Comparison of ENCODE assay signal across 24 mouse cellular contexts in genomic region chr2:27639631-27640334, GRCm38 (mm10). TPM values are rescaled to one million over a fixed set of nuclear protein-coding genes. Genes with fewer than 3 reads are reported as not detected.
A peak's percentile ranks its signal among the peaks of the same experiment; 100 is the strongest.
DNase-seq lines count a peak whose midpoint lies in the region; ATAC-seq lines count a peak whose summit lies in the region.
"Had no signal": no experiment of that assay in that cellular context is flagged by ENCODE, and none has a peak within 500 bp of the region (broad histone marks: within the 10 kb centered on the region; RNA-seq: fewer than 3 reads in every experiment).

No protein-coding gene starts in this region.

- peak; percentile 37; the same call in 1 of the 2 replicates for ATAC-seq in liver, embryonic 16.5 days (ENCODE audit: low read depth)
- ATAC-seq in liver, embryonic 11.5 days (replicated peaks; ENCODE audit: low FRiP score): no peak
- ATAC-seq: forebrain, embryonic 14.5 days; inflammation-experienced regulatory T-cells, adult 6 months; Patski had no signal

- no peaks in the 10 kb centered on the region for H3K36me3 ChIP-seq in liver, embryonic 16.5 days (ENCODE audit: control insufficient read depth, insufficient read depth)
- H3K36me3 ChIP-seq in liver, embryonic 11.5 days (ENCODE audit: control insufficient read depth, insufficient read depth, low read length): no peaks in the 10 kb centered on the region
- H3K36me3 ChIP-seq: embryonic facial prominence, embryonic 10.5 days; heart, embryonic 12.5 days; hindbrain, embryonic 13.5 days; limb, embryonic 15.5 days; lung, embryonic 15.5 days; midbrain, embryonic 12.5 days; neural tube, embryonic 12.5 days had no signal

- no peak overlapping the region for H3K4me3 ChIP-seq in liver, embryonic 16.5 days (ENCODE audit: low read depth, low read length)
- no peak overlapping the region for H3K4me3 ChIP-seq in liver, embryonic 11.5 days (ENCODE audit: low read depth, low read length)
- H3K4me3 ChIP-seq: embryonic facial prominence, embryonic 10.5 days; heart, embryonic 12.5 days; hindbrain, embryonic 13.5 days; limb, embryonic 15.5 days; lung, embryonic 15.5 days; midbrain, embryonic 12.5 days; neural tube, embryonic 12.5 days had no signal

- peak; percentile 12 for DNase-seq in layer of hippocampus, adult 11-12 months (ENCODE audit: low spot score)
- no peak for DNase-seq in layer of hippocampus, postnatal 25 days (ENCODE audit: extremely low spot score in 1 of 2, low spot score in 1 of 2)
- DNase-seq in liver, embryonic 11.5 days (ENCODE audit: low spot score): no peak
- DNase-seq in fibroblast of lung, adult 2 months (ENCODE audit: low read depth): peak; percentile 21
- DNase-seq in right cerebral cortex, postnatal 14 days: peak; percentile 19
- DNase-seq in adrenal gland, adult 18-20 months (ENCODE audit: low spot score in 2 of 2): no peak
- DNase-seq in kidney, postnatal 25 days: no peak
- DNase-seq: adrenal gland, postnatal 14 days; cerebellum, adult 11 months; kidney, adult 8-10 months; kidney, postnatal 36 days; thymus, adult 2 months had no signal

- no peak overlapping the region for H3K27ac ChIP-seq in liver, embryonic 16.5 days (ENCODE audit: low read length)
- no peak overlapping the region for H3K27ac ChIP-seq in liver, embryonic 11.5 days (ENCODE audit: low read depth, low read length)
- H3K27ac ChIP-seq: embryonic facial prominence, embryonic 10.5 days; lung, embryonic 15.5 days; macrophage; neural tube, embryonic 12.5 days had no signal

- H3K4me2 ChIP-seq in liver, embryonic 16.5 days (ENCODE audit: low read depth, low read length): no peak overlapping the region
- no peak overlapping the region for H3K4me2 ChIP-seq in liver, embryonic 11.5 days
- H3K4me2 ChIP-seq: heart, embryonic 12.5 days; hindbrain, embryonic 13.5 days; limb, embryonic 15.5 days; lung, embryonic 15.5 days; midbrain, embryonic 12.5 days; neural tube, embryonic 12.5 days had no signal

- no peaks in the 10 kb centered on the region for H3K4me1 ChIP-seq in liver, embryonic 16.5 days (ENCODE audit: control insufficient read depth, low read depth, low read length)
- no peaks in the 10 kb centered on the region; the same call in 1 of the 2 replicates for H3K4me1 ChIP-seq in liver, embryonic 11.5 days (replicated peaks; ENCODE audit: control insufficient read depth, insufficient read depth, low read length)

- no peaks in the 10 kb centered on the region for H3K27me3 ChIP-seq in liver, embryonic 16.5 days (ENCODE audit: control insufficient read depth, insufficient read depth, low read depth, low read length)
- no peaks in the 10 kb centered on the region for H3K27me3 ChIP-seq in liver, embryonic 11.5 days (replicated peaks; ENCODE audit: control insufficient read depth, insufficient read depth, low read length)
- H3K27me3 ChIP-seq: limb, embryonic 15.5 days; lung, embryonic 15.5 days; neural tube, embryonic 12.5 days; Patski had no signal

- no peak overlapping the region for H3K9ac ChIP-seq in liver, embryonic 16.5 days (ENCODE audit: low read depth, low read length)
- H3K9ac ChIP-seq in liver, embryonic 11.5 days (ENCODE audit: low read depth, low read length): no peak overlapping the region
- H3K9ac ChIP-seq: heart, embryonic 12.5 days; lung, embryonic 15.5 days; midbrain, embryonic 12.5 days; neural tube, embryonic 12.5 days had no signal

- 73% methylated on average over 5 of the region's 5 CpGs for WGBS in liver, embryonic 16.5 days (ENCODE audit: insufficient replicate concordance)
- WGBS in liver, embryonic 11.5 days: 80% methylated on average over 5 of the region's 5 CpGs

- no peaks in the 10 kb centered on the region for H3K9me3 ChIP-seq in liver, embryonic 16.5 days (replicated peaks; ENCODE audit: control insufficient read depth, low read length)
- H3K9me3 ChIP-seq in liver, embryonic 11.5 days (ENCODE audit: control insufficient read depth, low read length): no peaks in the 10 kb centered on the region
- H3K9me3 ChIP-seq: embryonic facial prominence, embryonic 10.5 days; heart, embryonic 12.5 days; hindbrain, embryonic 13.5 days; limb, embryonic 15.5 days; lung, embryonic 15.5 days; midbrain, embryonic 12.5 days; neural tube, embryonic 12.5 days had no signal

RNA-seq across cellular contexts. Expression of gene Rxra, which starts 36.5 kb away (rescaled TPM):
- 10 to 100 TPM; 22.2 to 29.1 TPM for total RNA-seq in layer of hippocampus, postnatal 25 days (2021)
- 4.9 and 5.5 TPM in 2 replicates for polyA plus RNA-seq in liver, embryonic 16.5 days (2015; fragmentation: Nextera tagmentation; extraction: Ambion mirVana)
- 5.2 and 5.5 TPM in 2 replicates for polyA plus RNA-seq in liver, embryonic 11.5 days (2014; fragmentation: Nextera tagmentation; extraction: Ambion mirVana)
- total RNA-seq in adrenal gland, adult 18-20 months (2021): 10 to 100 TPM; 52.1 to 52.6 TPM

Comparison
In these comparisons a context has a peak if more than half of its experiments do, and no peak if none do; other contexts are left out.
1. DNase-seq: peak in layer of hippocampus, adult 11-12 months (single experiment), fibroblast of lung, adult 2 months (single experiment) and right cerebral cortex, postnatal 14 days (single experiment); none in layer of hippocampus, postnatal 25 days (0 of 2), liver, embryonic 11.5 days (single experiment), adrenal gland, adult 18-20 months (0 of 2) and kidney, postnatal 25 days (0 of 2).